Mouse (Mus musculus) MEL (cell line): Measurements from ENCODE around the gene Cdkl5. TPM values are rescaled to one million over a fixed set of nuclear protein-coding genes. Genes with fewer than 3 reads are reported as not detected.

Experiments used
- DNase-seq: peaks from one replicate; pipeline ENCODE4 v3.0.0; 2011; ENCODE audit warnings: low read depth, low spot score
- H3K27ac ChIP-seq: 2 replicates; pipeline ENCODE4 v1.5.1; 2012; ENCODE audit warnings: low read depth, mild to moderate bottlenecking, control low read depth, low read length, moderate library complexity; ENCODE audit not compliant: control insufficient read depth
- H3K27me3 ChIP-seq, 2 experiments: fragments of 150-350 bp in 1 of 2; sonication (generic) in 1 of 2; 2 replicates each; pipeline ENCODE4 v1.6.1; 2012; ENCODE audit warnings: low read length in 2 of 2, mild to moderate bottlenecking in 2 of 2, improper control_type of control experiment in 1 of 2, moderate library complexity in 1 of 2; ENCODE audit not compliant: insufficient read depth in 2 of 2, control insufficient read depth in 1 of 2
- H3K36me3 ChIP-seq, 2 experiments: 2 replicates each; pipeline ENCODE4 v1.6.1; 2012 to 2014; ENCODE audit warnings: low read length in 2 of 2, improper control_type of control experiment in 1 of 2, inconsistent platforms in 1 of 2, mild to moderate bottlenecking in 1 of 2; ENCODE audit not compliant: insufficient read depth in 2 of 2, control insufficient read depth in 1 of 2
- H3K4me1 ChIP-seq, 2 experiments: fragments of 150-350 bp in 1 of 2; sonication (generic) in 1 of 2; 2 replicates each; pipeline ENCODE4 v1.6.1; 2012; ENCODE audit warnings: low read length in 2 of 2, improper control_type of control experiment in 1 of 2, mild to moderate bottlenecking in 1 of 2; ENCODE audit not compliant: insufficient read depth in 2 of 2, control insufficient read depth in 1 of 2
- H3K4me3 ChIP-seq, 2 experiments: fragments of 150-350 bp in 1 of 2; sonication (generic) in 1 of 2; 2 replicates each; pipeline ENCODE4 v1.5.1; 2012; ENCODE audit warnings: low read depth in 2 of 2, low read length in 2 of 2, mild to moderate bottlenecking in 2 of 2, moderate library complexity in 2 of 2, control low read depth in 1 of 2, improper control_type of control experiment in 1 of 2; ENCODE audit not compliant: control insufficient read depth in 1 of 2, insufficient read depth in 1 of 2
- H3K79me2 ChIP-seq: 2 replicates; pipeline ENCODE4 v1.6.1; 2012; ENCODE audit warnings: mild to moderate bottlenecking, low read length, moderate library complexity; ENCODE audit not compliant: control insufficient read depth, poor library complexity, insufficient read depth
- H3K9ac ChIP-seq: 2 replicates; pipeline ENCODE4 v1.6.1; 2012; ENCODE audit warnings: low read depth, mild to moderate bottlenecking, control low read depth, low read length, moderate library complexity; ENCODE audit not compliant: control insufficient read depth, poor library complexity, severe bottlenecking
- H3K9me3 ChIP-seq: fragments of 150-350 bp; sonication (generic); replicated peaks from 2 replicates; pipeline ENCODE4 v1.6.1; 2012; ENCODE audit warnings: mild to moderate bottlenecking, low read length, improper control_type of control experiment, moderate library complexity; ENCODE audit not compliant: insufficient read depth
- BHLHE40 ChIP-seq: IDR thresholded peaks from 2 replicates; pipeline ENCODE4 v1.6.1; 2012; ENCODE audit warnings: low read depth, mild to moderate bottlenecking, inconsistent platforms, low read length, improper control_type of control experiment, borderline replicate concordance
- CHD1 ChIP-seq: IDR thresholded peaks from 2 replicates; pipeline ENCODE4 v1.6.1; 2012; ENCODE audit warnings: low read depth, mild to moderate bottlenecking, inconsistent platforms, low read length, improper control_type of control experiment
- E2F4 ChIP-seq: IDR thresholded peaks from 2 replicates; pipeline ENCODE4 v1.6.1; 2011; ENCODE audit warnings: low read depth, low read length, improper control_type of control experiment, borderline replicate concordance
- EP300 ChIP-seq, 2 experiments: IDR thresholded peaks; 2 replicates each; pipeline ENCODE4 v1.6.1; 2011; ENCODE audit warnings: improper control_type of control experiment in 2 of 2, low read length in 2 of 2, low read depth in 1 of 2, mild to moderate bottlenecking in 1 of 2
- ETS1 ChIP-seq: IDR thresholded peaks from 2 replicates; pipeline ENCODE4 v1.6.1; 2012; ENCODE audit warnings: low read depth, mild to moderate bottlenecking, inconsistent platforms, low read length, improper control_type of control experiment, moderate library complexity
- GABPA ChIP-seq: IDR thresholded peaks from 2 replicates; pipeline ENCODE4 v1.6.1; 2012; ENCODE audit warnings: low read depth, mild to moderate bottlenecking, inconsistent platforms, low read length, improper control_type of control experiment, moderate library complexity
- GATA1 ChIP-seq: IDR thresholded peaks from 2 replicates; pipeline ENCODE4 v1.6.1; 2011; ENCODE audit warnings: low read depth, low read length, improper control_type of control experiment
- HCFC1 ChIP-seq: IDR thresholded peaks from 2 replicates; pipeline ENCODE4 v1.6.1; 2012; ENCODE audit warnings: low read depth, mild to moderate bottlenecking, inconsistent platforms, low read length, improper control_type of control experiment, moderate library complexity
- KAT2A ChIP-seq: conservative IDR thresholded peaks from 2 replicates; pipeline ENCODE4 v1.6.1; 2012; ENCODE audit warnings: low read depth, low read length, improper control_type of control experiment, inconsistent platforms
- MAX ChIP-seq: IDR thresholded peaks from 2 replicates; pipeline ENCODE4 v1.6.1; 2011; ENCODE audit warnings: low read length, improper control_type of control experiment
- MAZ ChIP-seq: IDR thresholded peaks from 2 replicates; pipeline ENCODE4 v1.6.1; 2012; ENCODE audit warnings: low read depth, mild to moderate bottlenecking, inconsistent platforms, low read length, improper control_type of control experiment
- MXI1 ChIP-seq: IDR thresholded peaks from 2 replicates; pipeline ENCODE4 v1.6.1; 2011; ENCODE audit warnings: mild to moderate bottlenecking, low read depth, low read length, improper control_type of control experiment
- MYB ChIP-seq: IDR thresholded peaks from 2 replicates; pipeline ENCODE4 v1.6.1; 2011; ENCODE audit warnings: mild to moderate bottlenecking, low read depth, low read length, improper control_type of control experiment
- MYC ChIP-seq: IDR thresholded peaks from 2 replicates; pipeline ENCODE4 v1.6.1; 2011; ENCODE audit warnings: low read depth, mild to moderate bottlenecking, low read length, improper control_type of control experiment, moderate library complexity
- NELFE ChIP-seq: IDR thresholded peaks from 2 replicates; pipeline ENCODE4 v1.6.1; 2011; ENCODE audit warnings: low read depth, low read length, improper control_type of control experiment
- POLR2A ChIP-seq, 2 experiments: IDR thresholded peaks; 2 replicates each; pipeline ENCODE4 v1.6.1; 2011 to 2012; ENCODE audit warnings: low read length in 2 of 2, mild to moderate bottlenecking in 2 of 2, control low read depth in 1 of 2, improper control_type of control experiment in 1 of 2, low read depth in 1 of 2, moderate library complexity in 1 of 2; ENCODE audit not compliant: control insufficient read depth in 1 of 2, insufficient read depth in 1 of 2, poor library complexity in 1 of 2
- POLR2AphosphoS2 ChIP-seq: IDR thresholded peaks from 2 replicates; pipeline ENCODE4 v1.6.1; 2011; ENCODE audit warnings: low read length, improper control_type of control experiment
- POLR2AphosphoS5 ChIP-seq: IDR thresholded peaks from 2 replicates; pipeline ENCODE4 v1.6.1; 2012; ENCODE audit warnings: low read depth, borderline replicate concordance, mild to moderate bottlenecking, inconsistent platforms, low read length, moderate library complexity, mixed read lengths
- RAD21 ChIP-seq: IDR thresholded peaks from 2 replicates; pipeline ENCODE4 v1.6.1; 2011; ENCODE audit warnings: mild to moderate bottlenecking, low read depth, low read length, improper control_type of control experiment
- RCOR1 ChIP-seq: IDR thresholded peaks from 2 replicates; pipeline ENCODE4 v1.6.1; 2012; ENCODE audit warnings: low read depth, mild to moderate bottlenecking, inconsistent platforms, low read length, improper control_type of control experiment
- SIN3A ChIP-seq: IDR thresholded peaks from 2 replicates; pipeline ENCODE4 v1.6.1; 2012; ENCODE audit warnings: low read length, improper control_type of control experiment, inconsistent platforms
- SMC3 ChIP-seq: IDR thresholded peaks from 2 replicates; pipeline ENCODE4 v1.6.1; 2011; ENCODE audit warnings: low read depth, low read length, improper control_type of control experiment
- TAL1 ChIP-seq: IDR thresholded peaks from 2 replicates; pipeline ENCODE4 v1.6.1; 2012; ENCODE audit warnings: mild to moderate bottlenecking, inconsistent platforms, low read length, moderate library complexity, mixed read lengths
- TBP ChIP-seq: IDR thresholded peaks from 2 replicates; pipeline ENCODE4 v1.8.0; 2011; ENCODE audit warnings: low read depth, low read length, improper control_type of control experiment
- TCF12 ChIP-seq: IDR thresholded peaks from 2 replicates; pipeline ENCODE4 v1.6.1; 2014; ENCODE audit warnings: low read depth, mild to moderate bottlenecking, inconsistent platforms, low read length, improper control_type of control experiment, moderate library complexity
- USF1 ChIP-seq: IDR thresholded peaks from 2 replicates; pipeline ENCODE4 v1.6.1; 2014; ENCODE audit warnings: low read depth, mild to moderate bottlenecking, inconsistent platforms, low read length, improper control_type of control experiment, moderate library complexity
- USF2 ChIP-seq, 2 experiments: IDR thresholded peaks; 2 replicates each; pipeline ENCODE4 v1.6.1; 2011 to 2012; ENCODE audit warnings: improper control_type of control experiment in 2 of 2, low read length in 2 of 2, borderline replicate concordance in 1 of 2, inconsistent platforms in 1 of 2, low read depth in 1 of 2, mild to moderate bottlenecking in 1 of 2; ENCODE audit not compliant: insufficient read depth in 1 of 2
- ZC3H11A ChIP-seq: IDR thresholded peaks from 2 replicates; pipeline ENCODE4 v1.6.1; 2012; ENCODE audit warnings: low read depth, mild to moderate bottlenecking, inconsistent platforms, low read length, improper control_type of control experiment
- ZKSCAN1 ChIP-seq: IDR thresholded peaks from 2 replicates; pipeline ENCODE4 v1.6.1; 2012; ENCODE audit warnings: low read depth, mild to moderate bottlenecking, inconsistent platforms, low read length, improper control_type of control experiment, moderate library complexity
- ZNF384 ChIP-seq: IDR thresholded peaks from 2 replicates; pipeline ENCODE4 v1.6.1; 2012; ENCODE audit warnings: low read depth, mild to moderate bottlenecking, inconsistent platforms, low read length, improper control_type of control experiment
- polyA plus RNA-seq, 2 experiments: library from polyadenylated mRNA; stranded (reverse) in 1 of 2; unstranded in 1 of 2; fragments of >175 nt in 1 of 2; fragments of >200 nt in 1 of 2; gene quantifications; 2 replicates each; pipeline versions ENCODE4 v1.2.1 to v1.2.4; 2012; ENCODE audit warnings: low replicate concordance in 2 of 2, low read depth in 1 of 2; ENCODE audit not compliant: insufficient read length in 2 of 2, insufficient read depth in 1 of 2, missing spikeins in 1 of 2
- total RNA-seq: library from RNA; depleted of rRNA; stranded (reverse); fragments of 300-350 nt; gene quantifications from 2 replicates; pipeline ENCODE4 v1.2.3, GENCODE M21; 2012

The Cdkl5 gene
- total and polyA plus RNA-seq, 3 experiments, result 1.7 to 2.8 TPM; not detected in 1

DNA sequence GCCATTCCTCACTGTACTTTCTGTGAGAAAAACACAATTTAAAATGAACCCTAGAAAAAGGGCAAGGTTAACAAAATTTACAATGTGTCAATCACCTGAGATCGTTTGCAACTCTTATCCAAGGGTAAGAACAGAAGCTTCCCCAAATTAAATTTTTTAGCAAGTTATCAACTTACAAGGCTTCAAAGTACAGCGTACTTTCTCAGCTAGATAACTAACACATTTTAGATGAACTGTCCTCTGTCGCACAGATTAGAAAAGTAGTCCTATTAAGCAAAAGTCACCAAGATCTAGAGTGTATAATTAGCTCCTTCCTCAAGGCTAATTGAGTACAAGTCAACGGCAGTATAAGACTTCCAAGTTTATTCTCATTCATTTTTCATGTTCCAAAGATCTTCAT is 88.6 kb downstream of the Cdkl5 start:
- DNase-seq, result peak; percentile 64
- Histone ChIP-seq H3K4me1 (peaks cover 14 to 16% of the 10 kb centered on the region in 2 experiments), H3K9ac (no peak overlapping the region), H3K27ac (no peak overlapping the region), H3K79me2 (no peaks in the 10 kb centered on the region), H3K36me3 (peaks cover 0 to 26% of the 10 kb centered on the region in 2 experiments; a peak in 2 of 4 replicates), H3K9me3 (no peaks in the 10 kb centered on the region), H3K4me3 (no peak overlapping the region), H3K27me3 (no peaks in the 10 kb centered on the region)
- TF ChIP-seq TCF12 (peak; percentile 85), MAX (no peak), EP300 (IDR thresholded peaks at IDR 0.05; ENCODE audit: low read depth in 1 of 2, low read length in 2 of 2) (peak; percentile 85 to 86), RCOR1 (peak; percentile 62), TAL1 (peak; percentile 24; the same call in 1 of the 2 replicates), SIN3A (peak; percentile 51; the same call in 1 of the 2 replicates), KAT2A (no peak), SMC3 (no peak), TBP (no peak), BHLHE40 (no peak), ETS1 (peak; percentile 54), USF2 (IDR thresholded peaks at IDR 0.05; ENCODE audit: borderline replicate concordance in 1 of 2, insufficient read depth in 1 of 2, low read depth in 1 of 2, low read length in 2 of 2) (no peak), GATA1 (peak; percentile 86)

DNA sequence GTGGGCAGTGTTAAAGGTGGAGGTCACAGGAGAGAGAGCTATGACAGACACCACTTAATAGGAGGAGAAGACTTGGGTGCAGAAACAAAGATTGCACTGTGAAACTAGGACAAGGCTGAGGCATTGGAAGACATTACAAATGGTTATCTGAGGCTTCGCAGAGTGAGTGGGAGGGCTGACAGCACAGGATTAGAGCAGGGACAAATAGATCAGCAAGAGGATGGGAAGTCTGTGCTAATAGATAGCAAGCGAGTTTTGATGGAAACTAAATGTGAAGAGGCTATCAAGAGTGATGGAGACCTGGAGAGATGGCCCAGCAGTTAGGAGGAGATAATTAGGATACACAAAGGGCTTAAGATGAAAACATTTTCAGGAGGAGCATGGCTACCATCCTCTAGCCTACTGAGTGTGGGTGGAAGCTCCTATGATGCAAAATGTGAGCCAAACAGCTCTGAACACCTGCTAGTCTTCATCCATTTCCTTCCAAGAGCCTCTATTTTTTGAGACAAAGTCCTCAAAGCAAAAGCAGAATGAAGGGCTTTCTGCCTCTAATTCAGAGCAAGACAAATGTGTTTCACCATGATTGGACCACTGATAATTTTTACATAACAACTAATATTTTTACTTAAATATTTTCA is 89.3 kb downstream of the Cdkl5 start:
- H3K9ac ChIP-seq, result no peak overlapping the region
- peak overlapping the region; percentile 74 for H3K27ac ChIP-seq
- peaks cover 14 to 16% of the 10 kb centered on the region in 2 experiments for H3K4me1 ChIP-seq
- DNase-seq, result peak; percentile 84
- H3K27me3 ChIP-seq, result no peaks in the 10 kb centered on the region
- H3K4me3 ChIP-seq, result no peak overlapping the region
- H3K79me2 ChIP-seq, result no peaks in the 10 kb centered on the region
- peaks cover 0 to 26% of the 10 kb centered on the region in 2 experiments; a peak in 2 of 4 replicates for H3K36me3 ChIP-seq
- H3K9me3 ChIP-seq, result no peaks in the 10 kb centered on the region
- 0 out of 2 replicates have a peak, but pooled peaks have one; percentile 40 for TF ChIP-seq MYC
- TF ChIP-seq ZC3H11A, result no peak
- peak; percentile 96 for TF ChIP-seq TAL1
- TF ChIP-seq MXI1, result no peak
- no peak for TF ChIP-seq BHLHE40
- TF ChIP-seq GABPA, result no peak
- no peak for TF ChIP-seq SMC3
- no peak for TF ChIP-seq MAZ
- TF ChIP-seq USF2 (IDR thresholded peaks at IDR 0.05; ENCODE audit: borderline replicate concordance in 1 of 2, insufficient read depth in 1 of 2, low read depth in 1 of 2, low read length in 2 of 2), result no peak
- TF ChIP-seq RAD21, result no peak
- no peak for TF ChIP-seq E2F4
- TF ChIP-seq GATA1, result peak; percentile 99
- TF ChIP-seq NELFE, result no peak
- peak; percentile 75 for TF ChIP-seq ETS1
- TF ChIP-seq HCFC1, result no peak
- TF ChIP-seq ZKSCAN1, result no peak
- TF ChIP-seq TBP, result no peak
- no peak for TF ChIP-seq USF1
- no peak for TF ChIP-seq POLR2A (IDR thresholded peaks at IDR 0.05; ENCODE audit: control insufficient read depth in 1 of 2, insufficient read depth in 1 of 2, low read depth in 1 of 2, low read length in 2 of 2, poor library complexity in 1 of 2)
- TF ChIP-seq RCOR1, result peak; percentile 74
- TF ChIP-seq POLR2AphosphoS2, result no peak
- TF ChIP-seq SIN3A, result no peak
- no peak for TF ChIP-seq POLR2AphosphoS5
- 0 out of 2 replicates have a peak, but pooled peaks have one; percentile 18 for TF ChIP-seq MYB
- TF ChIP-seq ZNF384, result no peak
- TF ChIP-seq CHD1, result no peak
